Mouse (Mus musculus) urinary bladder, adult 2 months (tissue): ENCODE measurements around the gene Bcl2. TPM values are rescaled to one million over a fixed set of nuclear protein-coding genes. Genes with fewer than 3 reads are reported as not detected.

Source experiments
- DNase-seq: peaks from one replicate; pipeline ENCODE4 v3.0.0; 2022; ENCODE audit warnings: low spot score
- polyA plus RNA-seq: library from polyadenylated mRNA; depleted of rRNA; stranded (reverse); fragments of >200 nt; gene quantifications from 2 replicates; pipeline ENCODE4 v1.2.3, GENCODE M21; 2012

Bcl2 gene
- polyA plus RNA-seq, 1 experiment = 3.4 TPM

- no peak for DNase-seq
Measured at GRCm38 (mm10) chr1:106587866-106588470, 126.1 kb downstream of the Bcl2 start.

- DNase-seq = no peak
Measured at GRCm38 (mm10) chr1:106586761-106587160, 127.3 kb downstream of the Bcl2 start.

GRCm38 (mm10) chr1:106585349-106585748 lies 128.7 kb downstream of the Bcl2 start:
- DNase-seq = no peak

GRCm38 (mm10) chr1:106584824-106585223 lies 129.2 kb downstream of the Bcl2 start:
- no peak for DNase-seq

- no peak for DNase-seq
Measured at GRCm38 (mm10) chr1:106584273-106584672, 129.8 kb downstream of the Bcl2 start.

- no peak for DNase-seq
Measured at GRCm38 (mm10) chr1:106583245-106584241, 130.5 kb downstream of the Bcl2 start.

- DNase-seq = no peak
Measured at GRCm38 (mm10) chr1:106582810-106583209, 131.3 kb downstream of the Bcl2 start.

GRCm38 (mm10) chr1:106581812-106582211 lies 132.3 kb downstream of the Bcl2 start:
- DNase-seq = no peak

- DNase-seq = no peak
Measured at GRCm38 (mm10) chr1:106579768-106580167, 134.3 kb downstream of the Bcl2 start.

GRCm38 (mm10) chr1:106572506-106572905 lies 141.6 kb downstream of the Bcl2 start:
- no peak for DNase-seq

- DNase-seq = no peak
Measured at GRCm38 (mm10) chr1:106570870-106571269, 143.2 kb downstream of the Bcl2 start.

GRCm38 (mm10) chr1:106570366-106570765 lies 143.7 kb downstream of the Bcl2 start:
- no peak for DNase-seq

GRCm38 (mm10) chr1:106569674-106570073 lies 144.4 kb downstream of the Bcl2 start:
- no peak for DNase-seq

GRCm38 (mm10) chr1:106568868-106569267 lies 145.2 kb downstream of the Bcl2 start:
- no peak for DNase-seq

- no peak for DNase-seq
Measured at GRCm38 (mm10) chr1:106567506-106567905, 146.6 kb downstream of the Bcl2 start.

GRCm38 (mm10) chr1:106566120-106567086 lies 147.7 kb downstream of the Bcl2 start:
- DNase-seq = no peak

GRCm38 (mm10) chr1:106565238-106565637 lies 148.8 kb downstream of the Bcl2 start:
- no peak for DNase-seq

- DNase-seq = no peak
Measured at GRCm38 (mm10) chr1:106564436-106564835, 149.6 kb downstream of the Bcl2 start.

- DNase-seq = no peak
Measured at GRCm38 (mm10) chr1:106562751-106563150, 151.3 kb downstream of the Bcl2 start.

GRCm38 (mm10) chr1:106561085-106561760 lies 152.9 kb downstream of the Bcl2 start:
- DNase-seq = no peak

GRCm38 (mm10) chr1:106560105-106560504 lies 154.0 kb downstream of the Bcl2 start:
- DNase-seq = no peak
